Mouse (Mus musculus): ENCODE results near the gene Tgtp1. TPM values are rescaled to one million over a fixed set of nuclear protein-coding genes. Genes with fewer than 3 reads are reported as not detected.
"Not testable (repeated sequence)": the region's sequence is repeated elsewhere in the genome, so short reads cannot be mapped to it uniquely, and the experiment has no call there.

Gene Tgtp1
- 1 to 10 TPM; 1.9 to 2.0 TPM for total RNA-seq (2021)

- DNase-seq (ENCODE audit: low spot score); intact Hi-C loops (cut with DNase I): not testable (repeated sequence)
These were observed at the start of gene Tgtp1 for GRCm38 (mm10) chr11:48994018-48994417. TSS of gene Tgtp1 (minus strand) at chr11:48994172.

DNA sequence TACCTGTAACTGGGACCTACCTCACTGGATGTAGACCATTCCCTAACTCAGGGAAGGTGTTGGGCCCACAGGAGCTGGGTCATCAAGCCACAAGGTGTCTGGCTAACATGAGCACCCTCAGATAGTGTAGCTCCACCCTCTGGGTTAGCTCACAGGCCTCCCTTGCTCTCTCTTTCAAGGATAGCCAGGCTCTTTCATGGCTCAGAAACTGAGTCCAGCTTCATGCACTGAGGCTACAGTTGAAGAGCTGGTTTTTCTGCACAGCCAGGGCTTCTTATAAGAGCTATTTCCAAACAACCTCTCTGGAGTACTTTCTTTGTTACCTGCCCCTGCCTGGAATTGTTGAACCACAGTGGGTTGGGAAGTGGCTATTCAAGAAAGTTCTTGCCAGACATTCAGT lies 18.1 kb upstream of the Tgtp1 start:
- intact Hi-C loops (cut with DNase I); DNase-seq (ENCODE audit: low spot score): not testable (repeated sequence)

DNA sequence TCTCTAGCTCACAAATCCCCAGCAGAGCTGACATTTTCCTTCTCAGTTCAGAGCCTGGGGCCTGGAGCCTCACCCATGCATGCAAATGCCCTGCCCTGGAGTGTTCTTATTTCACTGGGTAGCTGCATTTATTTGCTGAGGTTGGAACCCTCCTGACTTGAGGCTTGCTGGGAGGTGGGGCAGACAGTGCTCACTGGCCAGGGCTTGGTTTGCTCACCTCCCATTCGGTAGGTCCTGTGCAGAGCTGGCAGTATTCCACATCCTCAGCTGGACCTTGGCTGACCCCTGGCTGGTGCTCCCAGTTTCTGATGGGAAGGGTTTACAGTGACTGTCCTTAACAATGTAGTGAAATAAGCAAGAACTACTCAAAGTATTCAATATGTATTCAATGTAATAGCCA lies 12.8 kb upstream of the Tgtp1 start:
- intact Hi-C loops (cut with DNase I) = not testable (repeated sequence)

DNA sequence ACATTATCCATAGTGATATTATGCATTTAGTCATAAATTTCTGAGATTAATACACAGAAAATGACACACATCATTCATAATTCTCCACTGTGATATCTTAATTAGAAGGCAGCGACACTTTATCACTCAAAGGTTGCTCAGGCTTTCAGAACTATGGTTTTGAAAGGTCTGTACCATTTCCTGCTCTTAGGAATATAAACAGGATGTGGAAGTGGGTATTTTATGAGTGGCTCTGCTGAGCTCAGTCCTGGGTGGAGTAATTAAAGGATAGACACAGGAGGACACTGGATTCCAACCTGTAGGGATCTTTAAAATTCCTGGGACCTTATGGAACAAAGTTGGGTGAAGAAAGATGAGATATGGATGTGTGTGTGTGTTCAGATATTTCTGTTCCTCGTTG lies 12.3 kb upstream of the Tgtp1 start:
- not testable (repeated sequence) for DNase-seq (ENCODE audit: low spot score)

More for the DNA sequence above, 12.8 kb upstream of the Tgtp1 start:
- DNase-seq (ENCODE audit: low spot score) = not testable (repeated sequence)

GRCm38 (mm10) chr11:49000411-49000810 lies 6.4 kb upstream of the Tgtp1 start:
- intact Hi-C loops (cut with DNase I); DNase-seq (ENCODE audit: low spot score): not testable (repeated sequence)

More for the DNA sequence above, 12.3 kb upstream of the Tgtp1 start:
- intact Hi-C loops (cut with DNase I) = not testable (repeated sequence)

DNA sequence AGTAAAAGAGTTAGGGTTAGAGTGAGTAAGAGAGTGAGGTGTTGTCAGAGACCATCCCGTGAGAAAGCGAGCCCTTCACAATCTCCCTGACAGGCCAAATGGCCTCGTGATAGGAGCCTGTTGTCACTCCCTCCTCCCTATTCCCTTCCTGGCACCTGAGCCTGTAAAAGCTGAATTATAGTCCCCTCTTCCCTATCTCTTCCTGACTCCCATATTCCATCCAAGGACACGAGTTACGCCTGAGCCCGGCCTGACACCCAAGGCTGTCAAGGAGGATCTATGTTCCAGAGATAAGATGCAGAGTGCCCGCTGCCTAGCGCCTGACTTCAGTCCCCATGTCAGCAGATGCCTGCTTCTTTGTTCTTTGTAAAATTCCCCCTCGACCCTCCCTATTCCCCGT lies 676 bp downstream of the Tgtp1 start:
- intact Hi-C loops (cut with DNase I); DNase-seq (ENCODE audit: low spot score): not testable (repeated sequence)

- DNase-seq (ENCODE audit: low spot score); intact Hi-C loops (cut with DNase I): not testable (repeated sequence)
These were observed 2.0 kb downstream of the Tgtp1 start, which contains the start of gene Gm12185 for GRCm38 (mm10) chr11:48991740-48992520. TSS of gene Gm12185 (minus strand) at chr11:48992226.

- intact Hi-C loops (cut with DNase I); DNase-seq (ENCODE audit: low spot score): not testable (repeated sequence)
These were observed 4.0 kb downstream of the Tgtp1 start for GRCm38 (mm10) chr11:48989981-48990380.

- DNase-seq (ENCODE audit: low spot score); intact Hi-C loops (cut with DNase I): not testable (repeated sequence)
These were observed 5.8 kb downstream of the Tgtp1 start for GRCm38 (mm10) chr11:48988219-48988618.

DNA sequence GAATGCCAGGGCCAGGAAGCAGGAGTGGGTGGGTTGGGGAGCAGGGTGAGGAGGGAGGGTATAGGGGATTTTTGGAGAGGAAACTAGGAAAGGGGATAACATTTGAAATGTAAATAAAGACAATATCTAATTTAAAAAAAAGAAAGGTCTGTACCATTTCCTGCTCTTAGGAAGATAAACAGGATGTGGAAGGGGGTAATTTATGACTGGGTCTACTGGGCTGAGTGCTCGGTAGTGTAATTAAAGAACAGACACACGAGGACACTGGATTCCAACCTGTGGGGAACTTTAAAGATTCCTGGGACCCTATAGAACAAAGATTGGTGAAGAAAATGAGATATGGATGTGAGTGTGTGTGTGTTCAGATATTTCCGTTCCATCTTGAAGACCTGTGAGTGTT lies 11.1 kb downstream of the Tgtp1 start:
- intact Hi-C loops (cut with DNase I); DNase-seq (ENCODE audit: low spot score): not testable (repeated sequence)

DNA sequence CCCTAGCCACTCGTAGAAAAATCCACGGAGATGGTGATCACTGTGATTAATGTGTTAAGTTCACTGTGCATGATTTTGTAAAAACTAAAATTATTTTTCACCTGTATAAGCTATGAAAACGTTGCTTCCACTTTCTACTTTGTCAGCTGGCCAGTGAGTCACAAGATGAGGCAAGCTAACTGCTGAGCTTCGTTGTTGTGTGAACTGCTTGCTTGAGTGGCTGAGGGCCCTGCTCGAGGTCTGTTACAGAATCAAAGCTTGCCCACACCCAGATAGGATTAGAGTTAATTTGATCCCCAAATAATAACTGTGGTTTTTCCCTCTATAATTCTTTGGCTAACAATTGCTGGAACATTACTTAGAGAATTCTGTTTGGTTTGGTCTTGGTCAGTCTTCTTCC lies 13.9 kb downstream of the Tgtp1 start:
- intact Hi-C loops (cut with DNase I); DNase-seq (ENCODE audit: low spot score): not testable (repeated sequence)

DNA sequence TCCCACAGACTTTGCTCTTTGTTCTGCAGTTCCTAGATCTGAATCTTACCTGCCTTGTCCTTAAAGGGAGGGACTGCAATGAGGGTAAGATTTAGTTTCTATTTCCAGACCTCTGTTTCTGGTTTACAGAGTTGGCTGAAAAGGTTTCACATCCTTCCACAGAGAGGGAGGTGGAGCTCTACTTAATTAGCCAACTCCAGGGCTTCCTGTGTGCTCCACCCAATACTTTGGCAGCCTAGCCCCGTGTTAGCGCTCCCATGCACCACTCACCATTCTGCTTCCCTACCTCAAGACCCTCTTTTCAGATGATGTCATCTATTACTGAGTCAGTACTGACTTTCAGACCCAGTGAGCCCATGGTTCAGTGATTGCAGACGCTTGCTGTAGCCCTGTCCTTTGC lies 14.7 kb downstream of the Tgtp1 start, which contains the start of gene 9930111J21Rik1:
Gene 9930111J21Rik1, minus strand, starts transcription at position 148 of the 400 bp plus-strand sequence.
- intact Hi-C loops (cut with DNase I); DNase-seq (ENCODE audit: low spot score): not testable (repeated sequence)

GRCm38 (mm10) chr11:48978240-48978939 lies 15.6 kb downstream of the Tgtp1 start, which contains the start of gene Olfr56:
TSS of gene Olfr56 (plus strand) at chr11:48978889.
- not testable (repeated sequence) for DNase-seq (ENCODE audit: low spot score)

DNA sequence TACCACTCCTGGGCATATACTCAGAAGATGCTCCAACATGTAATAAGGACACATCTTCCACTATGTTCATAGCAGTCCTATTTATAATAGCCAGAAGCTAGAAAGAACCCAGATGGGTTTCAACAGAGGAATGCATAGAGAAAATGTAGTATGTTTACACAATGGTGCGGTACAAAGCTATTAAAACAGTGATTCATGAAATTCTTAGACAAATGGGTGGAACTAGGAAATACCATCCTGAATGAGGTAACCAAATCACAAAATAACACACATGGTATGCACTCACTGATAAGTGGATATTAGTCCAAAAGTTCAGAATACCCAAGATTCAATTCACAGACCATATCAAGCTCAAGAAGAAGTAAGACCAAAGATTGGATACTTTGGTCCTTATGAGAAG lies 19.3 kb downstream of the Tgtp1 start:
- intact Hi-C loops (cut with DNase I); DNase-seq (ENCODE audit: low spot score): not testable (repeated sequence)

More at GRCm38 (mm10) chr11:48978240-48978939, 15.6 kb downstream of the Tgtp1 start, which contains the start of gene Olfr56:
- intact Hi-C loops (cut with DNase I) = not testable (repeated sequence)

DNA sequence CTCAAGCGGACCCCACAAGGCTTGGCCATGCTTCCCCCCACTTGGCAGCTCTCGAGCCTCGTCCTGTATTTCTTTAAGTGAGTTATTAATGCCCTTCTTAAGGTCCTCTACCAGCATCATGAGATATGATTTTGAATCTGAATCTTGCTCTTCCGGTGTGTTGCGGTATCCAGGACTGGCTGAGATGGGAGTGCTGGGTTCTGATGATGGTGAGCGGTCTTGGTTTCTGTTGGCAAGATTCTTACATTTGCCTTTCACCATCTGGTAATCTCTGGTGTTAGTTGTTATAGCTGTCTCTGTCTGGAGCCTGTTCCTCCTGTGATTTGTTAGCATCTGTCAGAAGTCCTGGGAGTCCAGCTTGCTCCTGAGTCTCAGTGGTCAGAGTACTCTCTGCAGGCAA lies 47.9 kb downstream of the Tgtp1 start, which contains the start of gene Psme2b:
Gene Psme2b, minus strand, starts transcription at position 101 of the 400 bp plus-strand sequence.
- DNase-seq (ENCODE audit: low spot score); intact Hi-C loops (cut with DNase I): not testable (repeated sequence)

GRCm38 (mm10) chr11:48939286-48939685 lies 54.7 kb downstream of the Tgtp1 start:
- DNase-seq (ENCODE audit: low spot score); intact Hi-C loops (cut with DNase I): not testable (repeated sequence)
